Mouse (Mus musculus) liver, postnatal 0 days (tissue): ENCODE measurements at regions not wholly inside any gene's neighbourhood (a gene's known extent, or its start where the extent isn't known, plus 50 kb on each side); places are given as distances from the start of the nearest gene placed in this dataset.

Source experiments
- ATAC-seq: fragments of 200-750 bp; cut with Nextera tagmentation; 2 replicates; pipeline ENCODE4 v1.8.0; 2017; ENCODE audit warnings: mild to moderate bottlenecking, moderate library complexity
- DNase-seq: peaks from one replicate; pipeline ENCODE4 v3.0.0-alpha.2; 2016
- H3K27ac ChIP-seq: fragments of 300-500 bp; sonication (generic); 2 replicates; pipeline ENCODE4 v1.5.1; 2014; ENCODE audit warnings: antibody characterized with exemption, moderate library complexity, mild to moderate bottlenecking, low read depth
- H3K27me3 ChIP-seq: fragments of 300-500 bp; sonication (generic); 2 replicates; pipeline ENCODE4 v1.6.1; 2014; ENCODE audit warnings: low read length, control low read depth, mixed read lengths; ENCODE audit not compliant: insufficient read depth
- H3K36me3 ChIP-seq: fragments of 300-500 bp; sonication (generic); replicated peaks from 2 replicates; pipeline ENCODE4 v1.6.1; 2014; ENCODE audit warnings: mild to moderate bottlenecking, control low read depth, low read length, moderate library complexity, mixed read lengths; ENCODE audit not compliant: insufficient read depth
- H3K4me1 ChIP-seq: fragments of 300-500 bp; sonication (generic); 2 replicates; pipeline ENCODE4 v1.6.1; 2014; ENCODE audit warnings: antibody characterized with exemption, mild to moderate bottlenecking, control low read depth; ENCODE audit not compliant: insufficient read depth
- H3K4me2 ChIP-seq: fragments of 300-500 bp; sonication (generic); 2 replicates; pipeline ENCODE4 v1.6.1; 2014; ENCODE audit warnings: low read depth, mild to moderate bottlenecking, low read length, moderate library complexity, mixed read lengths
- H3K4me3 ChIP-seq: fragments of 300-500 bp; sonication (generic); 2 replicates; pipeline ENCODE4 v1.5.1; 2014; ENCODE audit warnings: low read depth, low read length
- H3K9ac ChIP-seq: fragments of 300-500 bp; sonication (generic); replicated peaks from 2 replicates; pipeline ENCODE4 v1.6.1; 2014; ENCODE audit warnings: mild to moderate bottlenecking, moderate library complexity
- H3K9me3 ChIP-seq: fragments of 300-500 bp; sonication (generic); 2 replicates; pipeline ENCODE4 v1.6.1; 2016; ENCODE audit warnings: mild to moderate bottlenecking, control low read depth, low read length, mixed read lengths
- CTCF ChIP-seq: sonication (generic); IDR thresholded peaks from 2 replicates; pipeline ENCODE4 v1.5.1; 2016; ENCODE audit warnings: antibody characterized with exemption, low read depth
- EP300 ChIP-seq: IDR thresholded peaks from 2 replicates; pipeline ENCODE4 v1.6.1; 2016; ENCODE audit warnings: antibody characterized with exemption, low read depth, mild to moderate bottlenecking
- WGBS: fragments of 180-500 bp; shearing (Covaris S2); extraction: QIAGEN DNeasy Blood & Tissue Kit; methylation state at CpG from one replicate; pipeline ENCODE4 v1.1.7; 2014; ENCODE audit not compliant: insufficient replicate concordance; 5-methylcytosine and 5-hydroxymethylcytosine counted together

GRCm38 (mm10) chr5:119964751-119965150, 132.3 kb downstream of the Tbx5 start:
- WGBS: 35% methylated on average over 3 of the region's 3 CpGs
- Histone ChIP-seq H3K4me1 (no peaks in the 10 kb centered on the region), H3K27me3 (0 out of 2 replicates have a peak, but pooled peaks cover 2% of the 10 kb centered on the region), H3K36me3 (no peaks in the 10 kb centered on the region), H3K4me2 (no peak overlapping the region), H3K4me3 (no peak overlapping the region), H3K9me3 (no peaks in the 10 kb centered on the region), H3K27ac (no peak overlapping the region), H3K9ac (no peak overlapping the region)
- DNase-seq (no peak), ATAC-seq (no peak)
- TF ChIP-seq EP300: no peak
- TF ChIP-seq CTCF: no peak

DNA sequence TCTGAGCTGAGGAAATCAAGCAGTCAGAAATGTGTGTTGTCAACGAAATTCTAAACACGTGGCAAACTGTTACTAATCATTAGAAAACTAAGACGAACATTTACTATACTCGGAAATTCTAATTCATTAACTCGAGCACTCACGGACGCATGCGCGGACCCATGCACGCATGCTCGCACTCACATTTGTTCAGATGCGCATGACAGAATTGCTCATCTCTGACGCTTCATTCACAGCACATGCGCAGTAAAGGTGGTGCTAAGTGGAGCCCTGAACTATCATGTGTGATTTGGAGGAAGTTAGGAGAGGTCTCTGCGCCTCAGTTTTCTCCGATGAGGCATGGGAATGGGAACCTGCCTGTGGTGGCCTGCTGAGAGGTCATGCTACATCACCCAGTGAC, 138.8 kb downstream of the Tbx5 start:
- H3K4me1 ChIP-seq: no peaks in the 10 kb centered on the region
- DNase-seq (no peak), ATAC-seq (no peak)
- no peaks in the 10 kb centered on the region for H3K27me3 ChIP-seq
- no peak overlapping the region for H3K9ac ChIP-seq
- no peak overlapping the region for H3K4me2 ChIP-seq
- no peak for TF ChIP-seq CTCF
- TF ChIP-seq EP300: no peak
- WGBS: 83% methylated on average over 16 of the region's 16 CpGs
- no peak overlapping the region for H3K4me3 ChIP-seq
- no peak overlapping the region for H3K27ac ChIP-seq
- H3K36me3 ChIP-seq: no peaks in the 10 kb centered on the region
- no peaks in the 10 kb centered on the region for H3K9me3 ChIP-seq

- Histone ChIP-seq H3K9me3 (no peaks in the 10 kb centered on the region), H3K4me3 (no peak overlapping the region), H3K27ac (no peak overlapping the region), H3K4me2 (no peak overlapping the region), H3K27me3 (no peaks in the 10 kb centered on the region), H3K4me1 (no peaks in the 10 kb centered on the region), H3K9ac (no peak overlapping the region), H3K36me3 (no peaks in the 10 kb centered on the region)
- TF ChIP-seq CTCF (no peak), EP300 (no peak)
- DNase-seq (no peak), ATAC-seq (no peak)
- WGBS: 38% methylated on average over 24 of the region's 24 CpGs
Measured at GRCm38 (mm10) chr5:119972802-119973437, 140.5 kb downstream of the Tbx5 start.

DNA sequence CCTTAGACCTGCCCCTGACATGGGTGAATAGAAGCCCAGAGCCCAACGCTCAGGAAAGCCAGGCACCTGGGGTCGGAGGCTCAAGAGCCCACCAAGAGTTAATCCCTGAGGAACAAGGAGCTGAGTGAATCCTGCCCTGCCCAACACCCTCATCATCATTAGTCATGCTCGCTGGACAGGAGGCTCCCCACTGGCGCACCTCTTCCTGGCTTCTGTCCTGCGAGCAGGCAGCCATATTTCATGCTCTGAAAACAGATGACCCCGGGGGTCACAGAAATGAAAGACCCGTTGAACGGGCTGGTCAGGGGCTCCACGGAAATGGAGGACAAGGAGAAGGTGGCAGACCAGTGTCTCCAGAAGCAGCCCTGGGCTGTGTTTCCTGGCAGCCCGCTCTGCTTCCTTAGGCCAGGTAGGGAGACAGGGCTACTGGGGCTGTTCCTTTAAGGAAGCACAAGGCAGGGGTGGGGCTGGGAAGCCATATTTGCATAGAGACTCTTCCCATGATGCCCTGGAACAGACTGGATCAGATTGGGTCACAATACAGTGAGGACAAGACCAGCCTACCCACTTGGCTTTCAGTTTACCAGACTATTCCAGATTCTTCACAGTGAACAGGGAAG, 138.1 kb upstream of the Rbm19 start:
- H3K4me1 ChIP-seq: no peaks in the 10 kb centered on the region
- H3K4me3 ChIP-seq: no peak overlapping the region
- ATAC-seq (no peak), DNase-seq (no peak)
- no peak overlapping the region for H3K9ac ChIP-seq
- WGBS: 42% methylated on average over 10 of the region's 10 CpGs
- no peaks in the 10 kb centered on the region for H3K9me3 ChIP-seq
- no peak overlapping the region for H3K4me2 ChIP-seq
- H3K27me3 ChIP-seq: no peaks in the 10 kb centered on the region
- TF ChIP-seq EP300 (no peak), CTCF (no peak)
- H3K27ac ChIP-seq: no peak overlapping the region
- no peaks in the 10 kb centered on the region for H3K36me3 ChIP-seq

- DNase-seq: no peak
- ATAC-seq: no peak
- 69% methylated on average over 14 of the region's 18 CpGs for WGBS
Measured at GRCm38 (mm10) chr5:119981111-119981807, 135.0 kb upstream of the Rbm19 start.

DNA sequence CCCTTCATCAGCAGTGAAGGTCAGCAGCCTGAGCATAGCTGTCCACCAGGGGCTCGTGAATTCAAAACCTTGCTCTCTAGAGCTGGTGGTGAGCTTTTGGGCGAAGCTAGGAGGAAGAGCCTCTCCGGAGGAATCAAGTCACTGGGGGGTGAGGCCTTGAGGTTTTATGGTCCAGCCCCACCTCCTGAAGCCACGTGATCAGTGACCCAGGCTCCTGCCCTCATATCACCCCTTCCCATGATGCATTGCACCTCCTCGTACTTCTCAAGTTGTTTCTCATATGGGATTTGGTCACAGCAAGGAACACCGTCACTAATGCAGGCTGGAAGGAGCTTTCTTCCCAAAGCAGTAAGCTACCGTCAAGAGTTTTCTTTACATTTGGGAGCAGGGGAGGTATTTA, 132.1 kb upstream of the Rbm19 start:
- no peak for ATAC-seq
- Histone ChIP-seq H3K4me2 (no peak overlapping the region), H3K27ac (no peak overlapping the region), H3K4me3 (no peak overlapping the region), H3K4me1 (no peaks in the 10 kb centered on the region), H3K36me3 (no peaks in the 10 kb centered on the region), H3K27me3 (no peaks in the 10 kb centered on the region), H3K9me3 (no peaks in the 10 kb centered on the region), H3K9ac (no peak overlapping the region)
- DNase-seq: no peak
- 55% methylated on average over 7 of the region's 7 CpGs for WGBS
- TF ChIP-seq CTCF (no peak), EP300 (no peak)

More at GRCm38 (mm10) chr5:119981111-119981807, 135.0 kb upstream of the Rbm19 start:
- Histone ChIP-seq H3K4me1 (no peaks in the 10 kb centered on the region), H3K4me2 (no peak overlapping the region), H3K36me3 (no peaks in the 10 kb centered on the region), H3K9ac (no peak overlapping the region), H3K27me3 (no peaks in the 10 kb centered on the region), H3K4me3 (no peak overlapping the region), H3K27ac (no peak overlapping the region), H3K9me3 (no peaks in the 10 kb centered on the region)
- TF ChIP-seq CTCF (no peak), EP300 (no peak)
